Mouse (Mus musculus) C2C12 (cell line): ENCODE results near the gene Gm16506.
"Not testable (repeated sequence)": the region's sequence is repeated elsewhere in the genome, so short reads cannot be mapped to it uniquely, and the experiment has no call there.

Source experiments
- CTCF ChIP-seq: IDR thresholded peaks from one replicate; pipeline ENCODE4 v1.5.1; 2011; ENCODE audit not compliant: control insufficient read depth, insufficient read depth, insufficient read length
- MYOD1 ChIP-seq: IDR thresholded peaks from one replicate; pipeline ENCODE4 v1.6.1; 2011; ENCODE audit warnings: low read depth; ENCODE audit not compliant: control insufficient read depth, insufficient read length
- MYOG ChIP-seq: IDR thresholded peaks from one replicate; pipeline ENCODE4 v1.6.1; 2011; ENCODE audit not compliant: control insufficient read depth, insufficient read length; ENCODE audit errors: extremely low read depth
- USF1 ChIP-seq: IDR thresholded peaks from one replicate; pipeline ENCODE4 v1.6.1; 2011; ENCODE audit warnings: low read depth, mild to moderate bottlenecking, control low read depth, moderate library complexity

GRCm38 (mm10) chr14:43677099-43677498 is 50.2 kb downstream of the Gm16506 start, which contains the start of gene Gm8165:
- not testable (repeated sequence) for TF ChIP-seq CTCF, MYOD1, USF1, MYOG
